Mouse (Mus musculus) 3134 (cell line): Measurements from ENCODE around the gene Chn2.

Experiments
- DNase-seq: peaks from one replicate; pipeline ENCODE4 v3.0.0-alpha.2; 2011; ENCODE audit warnings: low spot score; ENCODE audit not compliant: insufficient read length; ENCODE audit errors: extremely low read depth

The Chn2 gene

DNA sequence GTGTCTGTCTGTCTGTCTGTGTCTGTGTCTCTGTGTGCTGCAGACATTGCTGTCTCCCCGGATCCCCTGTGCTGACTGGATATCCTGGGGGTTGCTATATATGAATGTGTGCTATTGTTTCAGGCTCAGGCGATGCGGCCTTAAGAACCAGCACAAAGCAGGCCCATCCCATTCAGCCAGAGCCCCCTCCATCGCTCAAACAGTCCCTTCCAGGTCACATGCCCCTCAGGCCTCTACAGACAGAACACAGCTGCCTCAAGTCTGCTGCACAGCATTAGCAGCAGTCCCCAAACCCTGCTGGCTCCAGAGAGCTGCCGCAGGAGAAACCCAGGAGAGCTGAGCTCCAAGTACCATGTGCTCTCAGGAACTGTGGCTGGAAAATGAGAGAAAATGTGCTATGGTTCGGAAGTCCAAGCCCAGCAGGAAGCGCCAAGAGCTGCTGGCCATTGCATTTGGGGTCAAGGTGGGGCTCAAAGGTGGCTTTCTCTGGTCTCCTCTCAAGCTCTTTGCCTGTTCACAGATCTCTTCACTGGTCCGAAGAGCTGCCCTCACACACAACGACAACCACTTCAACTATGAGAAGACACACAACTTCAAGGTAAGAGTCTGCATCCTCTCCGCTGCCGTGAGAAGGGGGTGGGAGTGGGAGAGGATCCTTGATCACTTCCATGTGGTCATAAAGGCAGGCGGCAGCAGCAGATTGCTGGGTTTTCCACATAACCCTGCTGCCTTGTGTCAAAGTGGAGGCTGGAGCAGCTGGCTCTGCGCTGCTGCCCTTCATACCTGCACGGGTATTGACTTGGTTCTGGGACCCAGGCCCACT lies 233.4 kb downstream of the Chn2 start:
- no peak for DNase-seq

DNA sequence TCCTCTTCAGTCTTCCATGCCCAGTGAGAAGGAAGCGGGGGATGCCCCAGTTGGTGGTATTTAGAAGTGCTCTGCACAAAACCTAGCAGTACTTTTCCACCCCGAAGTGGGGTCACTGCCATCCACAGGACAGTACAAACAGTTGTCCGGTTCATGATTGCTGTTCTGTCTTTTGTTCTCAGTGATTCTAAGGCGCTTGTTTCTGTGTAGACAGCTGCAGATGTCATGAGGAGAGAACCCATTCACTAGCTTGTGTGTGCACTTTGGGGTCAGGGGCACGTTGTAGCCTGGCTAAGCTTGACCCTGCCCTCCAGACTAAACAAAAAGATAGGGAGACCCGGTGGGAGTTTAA lies 234.0 kb downstream of the Chn2 start:
- no peak for DNase-seq

DNA sequence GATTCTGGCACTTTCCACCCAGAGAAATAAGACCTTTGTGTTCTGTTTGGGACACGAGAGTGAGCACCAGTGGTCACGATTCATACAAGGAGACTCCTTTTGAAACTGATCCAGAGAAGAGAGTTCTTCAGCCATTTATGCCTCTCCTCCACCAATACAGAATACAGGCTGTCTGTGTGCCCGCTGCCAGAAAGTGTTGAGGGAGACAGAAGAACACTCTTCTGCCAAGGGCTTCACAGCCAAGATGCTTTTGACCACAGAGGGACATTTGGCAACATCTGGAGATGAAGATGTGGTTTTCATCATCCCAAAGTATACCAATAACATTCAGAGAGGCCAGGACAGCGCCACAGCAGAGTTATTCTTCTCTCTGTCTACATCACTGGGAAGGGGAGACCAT lies 237.9 kb downstream of the Chn2 start:
- DNase-seq: no peak

DNA sequence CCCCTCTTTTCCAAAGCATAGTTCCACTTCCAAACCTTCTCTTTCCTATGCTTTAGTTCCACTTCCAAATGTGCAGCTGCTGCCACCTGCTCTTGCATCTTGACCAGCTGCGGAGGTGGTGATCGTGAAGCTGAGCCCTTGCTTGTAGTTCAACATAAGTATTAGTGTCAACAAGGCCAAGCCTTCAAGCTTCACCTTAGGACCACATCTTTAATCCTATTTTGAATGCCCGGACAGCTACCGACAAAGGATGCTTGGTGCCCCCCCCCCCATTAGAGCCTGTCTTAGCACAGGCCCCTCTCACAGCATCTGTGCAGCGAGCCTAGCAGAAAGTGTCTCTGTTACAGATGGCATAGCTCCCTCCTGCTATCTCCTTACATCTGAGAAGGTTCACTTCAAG lies 238.5 kb downstream of the Chn2 start:
- no peak for DNase-seq

DNA sequence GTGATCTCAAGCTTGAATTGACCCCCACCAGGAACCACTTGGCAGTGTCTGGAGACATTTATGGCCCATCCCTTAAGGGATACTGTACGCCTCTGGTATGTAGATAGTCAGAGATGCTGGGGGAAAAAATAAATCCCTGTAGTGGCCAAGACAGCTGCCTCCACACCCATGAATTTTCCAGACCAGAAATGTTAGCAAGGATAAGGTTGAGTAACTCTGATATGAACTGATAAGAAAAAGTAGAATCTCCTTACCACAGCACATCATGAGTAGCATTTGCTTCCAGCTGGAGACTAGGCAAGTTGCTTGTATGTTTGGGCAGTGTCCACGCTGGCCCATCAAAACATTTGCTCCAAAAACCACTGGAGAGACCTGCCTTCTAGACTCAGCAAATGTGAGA lies 239.3 kb downstream of the Chn2 start:
- no peak for DNase-seq

- DNase-seq: no peak
These were observed 240.0 kb downstream of the Chn2 start for GRCm38 (mm10) chr6:54279391-54279790.

DNA sequence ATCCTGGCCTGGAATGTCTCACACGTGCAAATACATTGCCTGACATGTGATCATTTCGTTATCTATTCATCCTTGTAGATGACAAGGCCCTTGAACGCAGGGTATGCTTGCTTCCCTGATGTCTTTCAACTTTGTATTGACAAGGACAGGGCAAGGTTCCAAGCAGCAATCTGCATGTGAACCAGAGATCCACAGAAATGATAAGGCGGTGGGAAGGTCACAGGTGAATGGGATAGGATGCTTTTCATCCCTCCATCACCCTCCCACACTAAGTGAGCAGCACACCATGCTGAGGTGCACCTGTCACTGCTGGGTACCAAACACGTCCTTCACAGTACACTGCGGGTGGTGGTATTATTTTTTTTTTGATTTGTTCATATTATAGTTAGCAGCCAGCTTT lies 240.9 kb downstream of the Chn2 start:
- no peak for DNase-seq

GRCm38 (mm10) chr6:54283299-54283698 lies 243.9 kb downstream of the Chn2 start:
- DNase-seq: no peak

DNA sequence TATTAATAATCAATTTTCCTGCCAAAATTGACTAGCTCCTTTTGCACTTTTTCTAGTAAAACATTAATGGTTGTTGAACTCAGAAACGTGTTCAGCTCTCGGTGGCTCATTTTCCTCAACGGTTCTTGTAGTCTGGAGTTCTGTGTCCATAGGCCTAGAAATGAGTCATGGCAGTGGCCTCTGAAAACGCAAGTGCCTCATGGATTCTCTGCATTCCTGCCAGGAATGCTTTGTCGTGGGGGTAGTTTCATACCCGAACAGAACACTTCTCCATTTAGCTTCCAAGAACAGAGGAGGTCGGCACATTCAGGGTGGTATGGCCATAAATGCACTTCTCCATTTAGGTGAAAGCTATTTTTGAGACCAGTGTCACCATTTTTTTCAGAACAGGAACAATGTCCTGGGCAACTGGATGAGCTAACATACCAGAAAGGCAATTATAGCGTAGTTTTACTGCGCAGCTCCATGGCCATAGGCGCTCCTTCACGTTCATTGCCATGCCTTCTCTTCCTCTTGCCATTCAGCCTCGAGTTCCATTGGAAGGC lies 244.9 kb downstream of the Chn2 start:
- no peak for DNase-seq

DNA sequence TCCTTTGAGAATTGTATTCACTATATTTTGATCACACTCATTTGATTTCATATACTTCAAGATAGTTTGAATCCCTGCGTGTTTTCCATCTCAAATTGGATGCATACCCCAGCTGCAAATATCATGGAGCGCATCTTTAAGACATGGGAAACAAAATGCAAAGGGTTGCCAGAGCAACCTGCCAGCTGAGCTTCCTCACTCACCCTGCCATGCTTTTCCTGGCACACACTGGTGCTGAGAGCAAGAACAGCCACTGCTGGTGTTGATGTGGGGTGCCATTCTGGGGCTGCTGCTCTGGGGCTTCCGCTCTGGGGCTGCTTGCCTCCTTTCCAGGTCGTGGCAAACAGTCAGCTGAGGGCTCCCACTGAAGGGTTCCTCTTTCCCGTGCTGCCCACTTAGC lies 247.5 kb downstream of the Chn2 start:
- DNase-seq: no peak

- DNase-seq: no peak
These were observed 250.6 kb downstream of the Chn2 start for GRCm38 (mm10) chr6:54289774-54290500.

GRCm38 (mm10) chr6:54297231-54297630 lies 257.9 kb downstream of the Chn2 start:
- no peak for DNase-seq

DNA sequence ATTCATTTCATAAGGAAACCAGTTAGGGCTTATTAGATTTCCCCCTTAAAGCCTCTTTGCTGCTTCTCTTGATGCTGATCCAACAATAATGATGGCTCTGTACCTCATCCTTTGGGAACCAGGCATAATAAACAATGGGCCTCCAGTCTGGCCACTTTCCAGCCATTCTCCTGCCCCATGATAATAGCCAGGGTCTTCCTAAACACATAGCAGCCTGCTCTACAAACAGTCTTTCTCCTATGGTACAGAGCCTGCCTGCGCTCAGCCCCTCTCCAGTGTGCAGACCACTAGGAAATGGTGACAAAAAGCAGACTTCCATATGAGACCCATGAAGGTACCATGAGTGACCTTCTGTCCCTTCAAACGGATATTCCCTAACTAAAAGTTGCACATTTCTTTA lies 260.1 kb downstream of the Chn2 start:
- DNase-seq: no peak

GRCm38 (mm10) chr6:54305777-54306176 lies 266.4 kb downstream of the Chn2 start:
- no peak for DNase-seq

DNA sequence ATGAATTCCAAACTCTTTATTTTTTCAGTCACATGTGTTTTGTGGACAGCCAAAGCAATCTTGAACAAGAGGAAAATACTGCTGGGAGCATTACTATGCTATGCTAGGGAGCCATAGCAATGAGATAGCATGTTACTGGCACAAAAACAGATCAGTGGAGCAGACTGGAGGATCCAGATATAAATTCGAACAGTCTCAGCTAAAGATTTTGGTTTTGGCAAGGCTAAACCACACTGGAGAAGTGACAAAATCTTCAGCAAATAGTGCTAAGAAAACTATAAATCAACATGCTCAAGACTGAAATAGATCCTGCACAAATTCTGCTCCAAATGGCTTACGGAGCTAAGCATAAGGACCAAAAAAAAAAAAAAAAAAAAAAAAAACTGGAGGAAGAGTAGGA lies 273.7 kb downstream of the Chn2 start:
- DNase-seq: no peak

- DNase-seq: no peak
These were observed 279.3 kb downstream of the Chn2 start for GRCm38 (mm10) chr6:54318618-54319017.

GRCm38 (mm10) chr6:54319198-54319597 lies 279.8 kb downstream of the Chn2 start:
- no peak for DNase-seq

GRCm38 (mm10) chr6:54320236-54320635 lies 280.9 kb downstream of the Chn2 start:
- DNase-seq: no peak

DNA sequence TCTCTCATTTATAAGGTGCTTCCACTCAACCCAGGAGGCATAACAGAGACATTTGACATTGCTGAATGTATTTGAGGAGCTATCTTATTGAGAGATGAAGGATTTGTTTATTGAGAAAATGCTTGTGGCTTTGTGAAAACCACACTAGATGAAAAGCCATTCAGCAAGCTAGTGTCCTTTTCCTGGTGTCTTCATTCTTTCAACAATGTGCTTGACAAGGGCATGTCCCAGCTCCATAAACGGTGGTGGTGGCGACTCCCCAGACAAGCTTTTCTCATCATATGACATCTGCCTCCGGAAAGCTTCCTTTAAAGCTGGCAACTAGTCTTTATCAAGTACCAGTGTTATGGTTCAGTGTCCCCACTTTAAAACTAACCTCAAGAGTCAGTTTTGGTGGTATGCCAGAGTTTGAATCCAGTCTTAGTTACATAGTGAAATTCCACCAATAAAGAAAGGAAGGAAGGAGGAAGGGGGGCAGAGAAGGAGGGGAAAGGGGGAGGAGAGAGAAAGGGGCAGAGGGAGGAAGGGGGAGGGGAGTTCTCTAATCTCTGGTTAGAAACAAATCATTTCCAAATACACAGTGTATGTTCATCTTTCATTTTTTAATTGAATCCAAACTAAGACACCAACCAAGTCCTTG lies 286.0 kb downstream of the Chn2 start, which contains the start of gene Prr15:
TSS of gene Prr15 (plus strand) at position 590 of the 640 bp plus-strand sequence.
- DNase-seq: no peak

GRCm38 (mm10) chr6:54326671-54327625 lies 287.6 kb downstream of the Chn2 start:
- no peak for DNase-seq
